Mouse (Mus musculus): ENCODE results near the gene Pmm2. TPM values are rescaled to one million over a fixed set of nuclear protein-coding genes. Genes with fewer than 3 reads are reported as not detected.
A peak's percentile ranks its signal among the peaks of the same experiment; 100 is the strongest.

The Pmm2 gene
- polyA plus RNA-seq (2016; fragmentation: Nextera tagmentation; extraction: Ambion mirVana), result 54.1 and 58.7 TPM in 2 replicates

GRCm38 (mm10) chr16:8637217-8638051 is at the start of gene Pmm2, which contains the start of gene Tmem186:
Gene Pmm2 (plus strand): TSS chr16:8637674.
Gene Tmem186 (minus strand): TSS chr16:8637712.
- Histone ChIP-seq H3K9me3 (no peaks in the 10 kb centered on the region), H3K4me1 (peaks cover 24% of the 10 kb centered on the region), H3K27me3 (replicated peaks; ENCODE audit: low read depth, poor library complexity, severe bottlenecking) (no peaks in the 10 kb centered on the region), H3K36me3 (replicated peaks) (peaks cover 48% of the 10 kb centered on the region), H3K4me3 (peak within 1 kb of the TSS; percentile 75), H3K27ac (replicated peaks) (peak within 1 kb of the TSS; percentile 93)
- DNase-seq (ENCODE audit: low spot score), result peak; percentile 88
- WGBS, result under 1% methylated on average over 59 of the region's 59 CpGs

- H3K27me3 ChIP-seq (replicated peaks; ENCODE audit: low read depth, poor library complexity, severe bottlenecking), result no peaks in the 10 kb centered on the region
- H3K36me3 ChIP-seq (replicated peaks), result no peaks in the 10 kb centered on the region; the same call in 1 of the 2 replicates
- H3K4me3 ChIP-seq, result no peak overlapping the region
- no peaks in the 10 kb centered on the region for H3K4me1 ChIP-seq
- no peaks in the 10 kb centered on the region for H3K9me3 ChIP-seq
- WGBS, result 81% methylated on average over 4 of the region's 4 CpGs
- no peak for DNase-seq (ENCODE audit: low spot score)
- H3K27ac ChIP-seq (replicated peaks), result no peak overlapping the region
Measured at GRCm38 (mm10) chr16:8595411-8595810, 42.1 kb upstream of the Pmm2 start.

GRCm38 (mm10) chr16:8596336-8596735 is 41.1 kb upstream of the Pmm2 start:
- Histone ChIP-seq H3K9me3 (no peaks in the 10 kb centered on the region), H3K36me3 (replicated peaks) (no peaks in the 10 kb centered on the region; the same call in 1 of the 2 replicates), H3K4me3 (no peak overlapping the region), H3K27ac (replicated peaks) (no peak overlapping the region), H3K27me3 (replicated peaks; ENCODE audit: low read depth, poor library complexity, severe bottlenecking) (no peaks in the 10 kb centered on the region), H3K4me1 (no peaks in the 10 kb centered on the region)
- no peak for DNase-seq (ENCODE audit: low spot score)
- WGBS, result 74% methylated on average over 4 of the region's 4 CpGs

- no peaks in the 10 kb centered on the region; the same call in 1 of the 2 replicates for H3K36me3 ChIP-seq (replicated peaks)
- H3K9me3 ChIP-seq, result no peaks in the 10 kb centered on the region
- no peak for DNase-seq (ENCODE audit: low spot score)
- no peak overlapping the region for H3K4me3 ChIP-seq
- no peak overlapping the region for H3K27ac ChIP-seq (replicated peaks)
- 89% methylated on average over 5 of the region's 5 CpGs for WGBS
- H3K4me1 ChIP-seq, result no peaks in the 10 kb centered on the region
- H3K27me3 ChIP-seq (replicated peaks; ENCODE audit: low read depth, poor library complexity, severe bottlenecking), result no peaks in the 10 kb centered on the region
Measured at GRCm38 (mm10) chr16:8597516-8597915, 40.0 kb upstream of the Pmm2 start.

GRCm38 (mm10) chr16:8603789-8604188 is 33.7 kb upstream of the Pmm2 start:
- peaks cover 6% of the 10 kb centered on the region for H3K36me3 ChIP-seq (replicated peaks)
- no peaks in the 10 kb centered on the region for H3K27me3 ChIP-seq (replicated peaks; ENCODE audit: low read depth, poor library complexity, severe bottlenecking)
- WGBS, result 85% methylated on average over 3 of the region's 3 CpGs
- no peak overlapping the region for H3K27ac ChIP-seq (replicated peaks)
- no peak for DNase-seq (ENCODE audit: low spot score)
- no peaks in the 10 kb centered on the region for H3K9me3 ChIP-seq
- no peaks in the 10 kb centered on the region for H3K4me1 ChIP-seq
- no peak overlapping the region for H3K4me3 ChIP-seq

GRCm38 (mm10) chr16:8610397-8610796 is 27.1 kb upstream of the Pmm2 start:
- DNase-seq (ENCODE audit: low spot score), result no peak
- Histone ChIP-seq H3K4me3 (no peak overlapping the region), H3K27ac (replicated peaks) (no peak overlapping the region), H3K27me3 (replicated peaks; ENCODE audit: low read depth, poor library complexity, severe bottlenecking) (no peaks in the 10 kb centered on the region; the same call in 1 of the 2 replicates), H3K36me3 (replicated peaks) (no peaks in the 10 kb centered on the region; the same call in 1 of the 2 replicates), H3K9me3 (no peaks in the 10 kb centered on the region), H3K4me1 (peaks cover 4% of the 10 kb centered on the region; the same call in 1 of the 2 replicates)
- 65% methylated on average over 3 of the region's 3 CpGs for WGBS

GRCm38 (mm10) chr16:8612214-8613005 is 25.1 kb upstream of the Pmm2 start:
- no peaks in the 10 kb centered on the region; the same call in 1 of the 2 replicates for H3K36me3 ChIP-seq (replicated peaks)
- H3K9me3 ChIP-seq, result no peaks in the 10 kb centered on the region
- peaks cover 4% of the 10 kb centered on the region; the same call in 1 of the 2 replicates for H3K4me1 ChIP-seq
- WGBS, result 88% methylated on average over 8 of the region's 8 CpGs
- H3K4me3 ChIP-seq, result no peak overlapping the region
- no peaks in the 10 kb centered on the region; the same call in 1 of the 2 replicates for H3K27me3 ChIP-seq (replicated peaks; ENCODE audit: low read depth, poor library complexity, severe bottlenecking)
- H3K27ac ChIP-seq (replicated peaks), result no peak overlapping the region
- DNase-seq (ENCODE audit: low spot score), result no peak

- H3K27me3 ChIP-seq (replicated peaks; ENCODE audit: low read depth, poor library complexity, severe bottlenecking), result peaks cover 4% of the 10 kb centered on the region; the same call in 1 of the 2 replicates
- WGBS, result 77% methylated on average over 4 of the region's 4 CpGs
Measured at GRCm38 (mm10) chr16:8613039-8613438, 24.4 kb upstream of the Pmm2 start.

GRCm38 (mm10) chr16:8613447-8613846 is 24.0 kb upstream of the Pmm2 start:
- Histone ChIP-seq H3K4me3 (no peak overlapping the region), H3K4me1 (peaks cover 4% of the 10 kb centered on the region; the same call in 1 of the 2 replicates), H3K9me3 (no peaks in the 10 kb centered on the region), H3K36me3 (replicated peaks) (peaks cover 3% of the 10 kb centered on the region; the same call in 1 of the 2 replicates), H3K27ac (replicated peaks) (no peak overlapping the region), H3K27me3 (replicated peaks; ENCODE audit: low read depth, poor library complexity, severe bottlenecking) (peaks cover 7% of the 10 kb centered on the region; the same call in 1 of the 2 replicates)
- 86% methylated on average over 3 of the region's 3 CpGs for WGBS
- DNase-seq (ENCODE audit: low spot score), result no peak

More at GRCm38 (mm10) chr16:8613039-8613438, 24.4 kb upstream of the Pmm2 start:
- H3K4me1 ChIP-seq, result peaks cover 4% of the 10 kb centered on the region; the same call in 1 of the 2 replicates
- H3K36me3 ChIP-seq (replicated peaks), result no peaks in the 10 kb centered on the region; the same call in 1 of the 2 replicates
- no peak for DNase-seq (ENCODE audit: low spot score)
- H3K9me3 ChIP-seq, result no peaks in the 10 kb centered on the region
- no peak overlapping the region for H3K4me3 ChIP-seq
- H3K27ac ChIP-seq (replicated peaks), result no peak overlapping the region

- peak; percentile 22 for DNase-seq (ENCODE audit: low spot score)
- peaks cover 13% of the 10 kb centered on the region for H3K4me1 ChIP-seq
- 0 out of 2 replicates have a peak, but pooled peaks cover 3% of the 10 kb centered on the region for H3K9me3 ChIP-seq
- H3K36me3 ChIP-seq (replicated peaks), result peaks cover 20% of the 10 kb centered on the region
- no peak overlapping the region; the same call in 1 of the 2 replicates for H3K27ac ChIP-seq (replicated peaks)
- 63% methylated on average over 10 of the region's 10 CpGs for WGBS
- peaks cover 21% of the 10 kb centered on the region for H3K27me3 ChIP-seq (replicated peaks; ENCODE audit: low read depth, poor library complexity, severe bottlenecking)
- no peak overlapping the region for H3K4me3 ChIP-seq
Measured at GRCm38 (mm10) chr16:8619659-8620314, 17.7 kb upstream of the Pmm2 start.

GRCm38 (mm10) chr16:8620315-8621115 is 17.0 kb upstream of the Pmm2 start:
- Histone ChIP-seq H3K4me1 (peaks cover 13% of the 10 kb centered on the region), H3K9me3 (0 out of 2 replicates have a peak, but pooled peaks cover 3% of the 10 kb centered on the region), H3K27ac (replicated peaks) (no peak overlapping the region), H3K27me3 (replicated peaks; ENCODE audit: low read depth, poor library complexity, severe bottlenecking) (peaks cover 21% of the 10 kb centered on the region), H3K36me3 (replicated peaks) (peaks cover 20% of the 10 kb centered on the region), H3K4me3 (no peak overlapping the region)
- WGBS, result 85% methylated on average over 16 of the region's 16 CpGs
- DNase-seq (ENCODE audit: low spot score), result no peak

Measured in embryonic facial prominence, embryonic 10.5 days (tissue).